Mouse (Mus musculus) urinary bladder, postnatal 25 days (tissue): ENCODE data around the gene Spsb2.
A peak's percentile ranks its signal among the peaks of the same experiment; 100 is the strongest.
"Not testable (repeated sequence)": the region's sequence is repeated elsewhere in the genome, so short reads cannot be mapped to it uniquely, and the experiment has no call there.

Source experiments
- DNase-seq: peaks from one replicate; pipeline ENCODE4 v3.0.0; 2022; ENCODE audit warnings: low spot score

Gene Spsb2

GRCm38 (mm10) chr6:124808358-124809012, at the start of gene Spsb2:
Spsb2 (plus strand) TSS chr6:124808661.
- peak; percentile 72 for DNase-seq

DNA sequence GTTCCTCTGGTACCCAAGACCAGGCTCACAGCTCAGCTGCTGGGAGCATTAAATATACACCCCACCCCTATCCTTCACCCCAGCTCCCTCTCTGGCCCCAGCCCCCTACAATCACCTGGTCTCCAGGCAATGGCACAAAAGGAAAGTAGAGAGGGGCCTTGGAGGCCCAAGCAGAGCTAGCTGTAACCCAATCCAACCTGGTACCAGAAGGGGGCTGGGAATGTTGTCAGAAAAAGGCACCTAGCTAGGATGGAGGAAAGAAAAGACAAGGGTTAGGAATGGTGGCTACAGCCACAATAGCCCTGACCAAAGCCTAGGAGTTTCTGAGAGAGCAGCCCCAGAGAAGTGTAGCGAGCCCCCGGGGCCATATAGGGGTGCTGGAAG, 49.6 kb upstream of the Spsb2 start:
- DNase-seq: no peak

GRCm38 (mm10) chr6:124759259-124759658, 49.2 kb upstream of the Spsb2 start:
- DNase-seq: peak; percentile 84

GRCm38 (mm10) chr6:124765951-124766350, 42.5 kb upstream of the Spsb2 start:
- DNase-seq: no peak

DNA sequence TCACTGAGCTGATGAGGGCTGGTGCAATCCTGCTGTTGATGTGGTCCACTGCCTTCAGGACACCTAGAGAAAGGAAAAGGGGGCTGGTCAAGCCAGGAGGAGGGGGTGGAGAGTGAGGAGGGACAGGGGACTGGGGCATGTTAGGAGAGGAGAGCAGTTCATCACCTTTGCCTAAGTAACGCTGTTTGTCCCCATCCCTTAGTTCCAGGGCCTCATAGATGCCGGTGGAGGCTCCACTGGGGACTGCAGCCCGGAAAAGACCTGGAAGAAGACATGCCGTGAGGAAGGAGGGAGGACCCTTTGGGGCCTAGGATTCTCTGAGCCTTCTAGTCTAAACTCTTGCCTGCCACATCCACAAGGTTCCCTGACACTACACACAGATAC, 40.9 kb upstream of the Spsb2 start:
- no peak for DNase-seq

- no peak for DNase-seq
Observed at GRCm38 (mm10) chr6:124767920-124768703, 40.3 kb upstream of the Spsb2 start.

DNA sequence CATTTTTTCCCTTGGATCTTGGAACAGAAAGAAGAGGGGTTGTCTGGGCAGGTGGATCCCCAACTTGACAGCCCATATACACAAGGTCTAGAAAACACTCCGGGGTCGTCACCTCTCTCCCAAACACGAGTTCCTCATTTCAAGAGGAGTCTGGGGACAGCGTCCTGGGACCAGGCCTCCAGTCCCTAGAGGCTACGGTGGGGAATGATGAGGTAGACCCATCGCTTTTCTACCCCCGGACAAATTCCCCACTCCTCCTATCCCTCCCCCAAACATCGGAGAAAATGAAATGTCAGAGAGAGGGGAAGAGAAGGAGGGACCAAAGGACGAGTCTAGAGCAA, 39.8 kb upstream of the Spsb2 start:
- DNase-seq: no peak

DNA sequence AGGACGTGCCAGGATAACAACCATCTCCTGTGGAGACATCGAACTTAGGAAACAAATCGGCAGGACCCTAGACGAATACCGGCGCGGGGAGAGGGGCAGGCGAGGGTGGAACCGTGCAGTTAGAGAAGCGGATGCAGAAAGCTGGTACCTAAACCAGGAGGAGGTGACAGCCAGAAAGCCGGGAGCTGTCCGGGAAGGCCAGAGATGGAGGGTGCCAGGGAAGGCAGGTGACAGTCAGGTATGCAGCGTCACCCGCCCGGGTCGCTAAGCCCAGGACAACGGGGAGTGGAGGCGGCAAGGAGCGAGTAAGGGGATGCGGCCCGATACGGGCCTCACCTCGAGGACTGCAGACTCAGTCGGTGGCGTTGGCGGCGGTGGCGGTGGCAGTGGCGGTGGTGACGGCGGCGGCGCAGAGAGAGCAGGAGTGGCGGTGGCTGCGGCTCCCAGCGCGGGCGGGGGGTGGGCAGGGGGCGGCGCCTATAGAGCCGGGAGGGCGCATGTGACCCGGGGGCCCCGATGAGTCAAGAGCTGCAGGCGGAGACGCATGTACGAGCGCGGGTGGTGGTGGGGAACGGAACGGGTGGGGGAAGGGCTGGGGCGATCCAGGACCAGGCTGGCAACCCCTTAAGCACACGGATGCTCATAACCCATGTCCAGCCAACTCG, 39.2 kb upstream of the Spsb2 start, which contains the start of gene Eno2:
TSS of gene Eno2 (minus strand) at position 573 of the 665 bp plus-strand sequence.
- no peak for DNase-seq

GRCm38 (mm10) chr6:124770013-124770412, 38.4 kb upstream of the Spsb2 start:
- DNase-seq: no peak

DNA sequence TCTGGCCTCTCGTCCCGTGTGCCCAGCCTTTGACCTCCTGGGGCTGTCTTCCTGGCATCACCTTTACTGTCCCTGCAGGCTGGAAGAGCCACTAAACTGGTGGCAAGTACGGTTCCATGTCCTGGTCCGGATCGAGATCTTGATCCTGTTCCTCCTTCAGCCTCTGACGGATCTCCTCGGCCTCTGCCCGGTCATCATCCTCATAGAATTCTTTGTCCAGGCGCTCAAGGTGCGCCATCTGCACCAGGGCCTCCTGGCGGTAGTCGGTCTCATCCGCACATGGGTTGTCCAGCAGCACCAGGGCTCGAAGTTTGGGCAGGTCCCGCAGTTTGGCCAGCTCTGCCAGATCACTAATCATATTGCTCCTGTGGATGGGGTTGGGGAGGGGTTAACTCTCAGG, 38.0 kb upstream of the Spsb2 start:
- no peak for DNase-seq

DNA sequence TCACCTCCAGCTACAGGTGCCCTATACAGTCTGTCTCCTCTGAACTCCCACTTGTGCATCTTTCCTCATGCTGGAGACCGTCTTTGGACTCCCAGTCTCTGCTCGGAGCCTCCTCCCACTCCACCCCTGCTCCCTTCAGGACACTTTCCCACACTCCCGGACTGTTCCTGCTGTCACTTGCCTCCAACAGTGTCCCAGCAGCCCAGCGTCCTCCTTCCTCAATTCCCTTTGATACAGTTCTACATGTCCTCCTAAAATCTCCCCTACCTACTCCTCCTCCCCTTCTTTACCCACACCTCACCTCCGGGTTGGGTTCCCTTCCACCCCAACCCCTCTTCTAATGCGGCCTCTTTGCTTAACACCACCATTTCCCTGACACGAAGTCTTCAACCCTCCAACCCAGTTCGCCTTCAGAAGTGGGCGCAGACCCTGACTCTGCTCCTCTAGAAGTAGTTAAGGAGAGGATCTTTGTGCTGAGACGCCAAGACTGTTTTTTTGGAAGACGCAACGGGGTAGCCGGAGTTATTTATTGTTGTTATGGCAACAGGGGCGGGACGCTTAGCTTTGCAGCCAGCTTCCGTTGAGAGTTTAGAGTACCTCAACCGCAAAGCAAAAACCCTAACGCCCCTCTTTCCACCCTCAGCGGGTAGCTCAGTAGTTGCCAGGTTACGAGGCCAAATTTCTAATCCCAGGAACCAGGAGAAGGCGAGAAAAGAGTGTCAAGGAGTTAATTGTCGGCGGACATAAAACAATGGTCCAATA, 29.1 kb upstream of the Spsb2 start, which contains the start of gene Lrrc23:
TSS of gene Lrrc23 (minus strand) at position 506 of the 762 bp plus-strand sequence.
- no peak for DNase-seq

DNA sequence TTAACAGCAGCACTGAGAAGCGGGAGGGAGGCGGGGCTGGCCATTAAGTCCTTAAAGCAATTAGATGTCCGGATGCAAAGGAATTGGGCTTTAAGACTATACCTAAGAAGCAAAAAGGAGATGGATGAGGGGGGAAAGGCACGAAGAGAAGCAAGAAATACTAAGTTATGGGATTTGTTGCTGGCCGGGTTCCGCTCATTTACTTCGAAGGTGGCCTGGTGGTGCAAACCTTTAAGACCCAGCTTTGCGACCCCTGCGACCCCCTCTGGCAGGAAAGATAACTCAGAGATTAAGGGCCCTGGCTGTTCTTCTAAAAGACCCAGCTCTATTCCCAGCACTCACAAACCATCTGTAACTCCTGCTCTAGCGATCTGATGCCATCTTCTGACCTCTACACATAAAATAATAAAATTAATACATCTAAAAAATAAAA, 28.5 kb upstream of the Spsb2 start:
- DNase-seq: no peak

DNA sequence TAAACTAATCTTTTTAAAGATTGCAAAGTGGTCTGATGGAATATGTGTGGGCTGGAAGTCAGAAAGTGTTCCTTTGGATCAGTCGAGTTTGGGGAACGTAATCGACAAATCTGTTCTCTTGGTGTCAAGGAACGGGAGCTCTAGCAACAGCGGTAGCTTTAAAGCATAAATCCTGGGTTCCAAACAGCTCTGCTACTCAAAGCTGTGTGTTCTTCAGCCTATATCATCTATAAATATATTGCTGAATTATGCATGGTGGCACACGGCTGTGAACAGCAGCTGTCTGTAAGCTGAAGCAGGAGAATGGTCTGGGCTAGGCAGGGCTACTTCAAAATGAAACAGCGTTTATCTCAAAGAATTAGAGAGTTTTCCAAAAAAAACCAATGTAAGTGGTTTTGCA, 27.5 kb upstream of the Spsb2 start:
- no peak for DNase-seq

DNA sequence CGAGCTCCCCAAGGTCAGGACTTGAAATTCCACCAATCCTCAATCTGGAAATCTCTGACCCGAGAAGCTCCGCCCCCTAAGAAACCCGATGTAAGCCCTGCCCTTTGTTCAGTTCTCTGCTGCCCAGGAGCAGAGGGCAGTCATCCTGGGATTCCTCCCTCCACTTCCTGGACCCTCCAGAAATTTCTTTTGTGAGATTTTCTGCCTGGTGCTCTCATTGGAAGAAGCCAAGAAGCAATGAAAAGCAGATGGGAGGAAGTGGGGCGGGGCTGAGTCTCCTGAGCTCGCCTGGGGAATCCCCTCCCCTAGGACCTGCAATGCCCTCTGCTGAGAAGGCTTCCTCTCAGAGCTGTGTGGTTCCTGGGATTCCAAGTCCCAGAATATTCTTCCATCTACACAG, 26.0 kb upstream of the Spsb2 start:
- DNase-seq: no peak

GRCm38 (mm10) chr6:124786756-124787420, 21.6 kb upstream of the Spsb2 start:
- DNase-seq: no peak

GRCm38 (mm10) chr6:124787722-124788121, 20.7 kb upstream of the Spsb2 start:
- no peak for DNase-seq

- DNase-seq: no peak
Observed at GRCm38 (mm10) chr6:124789519-124789918, 18.9 kb upstream of the Spsb2 start.

- DNase-seq: no peak
Observed at GRCm38 (mm10) chr6:124790121-124790520, 18.3 kb upstream of the Spsb2 start.

DNA sequence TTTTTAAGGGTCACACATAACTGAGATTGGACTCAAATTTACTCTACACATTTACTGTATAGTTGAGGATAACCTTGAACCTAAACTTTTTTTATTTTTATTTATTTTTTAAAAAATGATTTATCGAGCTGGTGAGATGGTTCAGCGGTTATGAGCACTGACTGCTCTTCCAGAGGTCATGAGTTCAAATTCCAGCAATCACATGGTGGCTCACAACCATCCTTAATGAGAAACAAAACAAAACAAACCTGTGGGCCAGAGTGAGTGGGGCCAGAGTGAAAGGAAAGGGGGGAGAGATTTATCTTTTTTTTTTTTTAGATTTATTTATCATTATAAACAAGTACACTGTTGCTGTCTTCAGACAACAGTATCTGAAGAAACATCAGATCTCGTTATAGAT, 16.6 kb upstream of the Spsb2 start:
- DNase-seq: no peak

DNA sequence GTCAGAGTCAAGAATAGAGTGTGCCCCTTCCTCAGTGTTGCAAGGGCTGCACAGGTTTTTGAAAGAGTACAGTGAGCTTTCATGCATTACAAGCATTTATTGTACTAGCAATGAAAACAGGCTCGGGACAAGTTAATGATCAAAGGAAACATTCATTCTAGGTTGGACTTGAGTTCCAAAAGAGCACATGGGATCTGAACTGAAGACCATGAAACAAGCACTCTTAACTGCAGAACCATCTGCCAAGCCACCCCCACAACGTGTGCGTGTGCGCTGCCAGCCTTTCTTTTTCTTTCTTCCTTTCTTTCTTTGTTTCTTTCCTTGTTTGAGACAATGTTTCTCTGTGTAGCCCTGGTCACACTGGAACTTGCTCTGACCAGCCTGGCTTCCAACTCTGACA, 12.7 kb upstream of the Spsb2 start:
- DNase-seq: no peak

DNA sequence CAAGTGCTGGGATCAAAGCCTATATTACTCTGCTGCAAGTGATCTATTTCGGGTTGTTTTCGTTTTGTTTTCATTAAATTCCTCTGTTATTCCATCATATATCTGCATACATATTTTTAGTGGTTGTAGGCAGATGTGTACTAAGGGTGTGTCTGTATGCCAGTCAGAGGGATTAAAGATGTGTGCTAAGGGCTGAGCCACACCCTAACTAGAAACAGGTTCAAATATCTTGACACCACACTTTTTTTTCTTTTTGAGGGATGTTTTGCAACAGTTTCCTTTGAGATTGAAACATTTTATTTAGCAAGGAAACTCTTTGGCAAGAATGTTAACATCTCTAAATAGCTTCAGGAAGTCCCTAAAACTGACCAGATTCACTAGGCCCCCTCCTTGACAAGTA, 12.3 kb upstream of the Spsb2 start:
- no peak for DNase-seq

DNA sequence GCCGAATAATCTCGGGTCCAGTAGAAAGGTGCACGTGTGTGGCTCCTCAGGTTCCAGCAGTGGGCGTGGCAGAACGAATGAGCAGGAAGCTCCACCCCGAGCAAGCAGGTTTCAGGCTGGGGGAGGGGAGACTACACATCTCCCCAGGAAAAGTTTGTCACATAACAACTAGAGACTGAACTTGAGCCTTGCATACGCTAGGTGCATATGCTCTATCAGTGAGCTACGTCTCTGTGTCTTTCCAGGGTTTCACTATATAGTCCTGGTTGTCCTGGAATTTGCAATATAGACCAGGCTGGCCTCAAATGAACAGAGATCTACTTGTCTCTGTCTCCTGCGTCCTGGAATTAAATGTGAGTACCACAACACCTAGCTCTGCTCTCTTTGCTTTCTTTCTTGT, 6.1 kb upstream of the Spsb2 start:
- not testable (repeated sequence) for DNase-seq
